Mouse (Mus musculus) cerebellum, adult 2 months (tissue): ENCODE data around the gene Apba2. TPM values are rescaled to one million over a fixed set of nuclear protein-coding genes. Genes with fewer than 3 reads are reported as not detected.
A peak's percentile ranks its signal among the peaks of the same experiment; 100 is the strongest.

Experiments used
- DNase-seq, 2 experiments: peaks; one replicate each; pipeline ENCODE4 v3.0.0; 2021
- H3K27ac ChIP-seq: fragments of 200-500 bp; 2 replicates; pipeline ENCODE4 v1.5.1; 2012; ENCODE audit warnings: low read length, control low read depth, inconsistent platforms; ENCODE audit not compliant: insufficient read depth
- H3K27me3 ChIP-seq: fragments of 200-500 bp; 2 replicates; pipeline ENCODE4 v1.6.1; 2012; ENCODE audit warnings: inconsistent platforms, mild to moderate bottlenecking, low read length, moderate library complexity; ENCODE audit not compliant: control insufficient read depth, insufficient read depth
- H3K4me1 ChIP-seq: fragments of 200-500 bp; 2 replicates; pipeline ENCODE4 v1.6.1; 2011; ENCODE audit warnings: low read length; ENCODE audit not compliant: control insufficient read depth, insufficient read depth
- H3K4me3 ChIP-seq: fragments of 200-500 bp; replicated peaks from 2 replicates; pipeline ENCODE3; 2011; ENCODE audit warnings: mild to moderate bottlenecking, low read depth, low read length, control low read depth; ENCODE audit not compliant: insufficient read depth
- CTCF ChIP-seq: fragments of 200-500 bp; IDR thresholded peaks from 2 replicates; pipeline ENCODE4 v1.5.1; 2011; ENCODE audit warnings: low read depth, mild to moderate bottlenecking, control low read depth, low read length, moderate library complexity, borderline replicate concordance; ENCODE audit not compliant: insufficient read depth
- POLR2A ChIP-seq: fragments of 200-500 bp; IDR thresholded peaks from 2 replicates; pipeline ENCODE4 v1.6.1; 2011; ENCODE audit warnings: low read length, control low read depth, borderline replicate concordance; ENCODE audit not compliant: insufficient read depth
- WGBS: fragments of 180-500 bp; shearing (Covaris S2); methylation state at CpG from one replicate; pipeline ENCODE4 v1.1.7; 2018; 5-methylcytosine and 5-hydroxymethylcytosine counted together
- polyA plus RNA-seq: library from polyadenylated mRNA; depleted of rRNA; stranded (reverse); fragments of >200 nt; gene quantifications from 2 replicates; pipeline ENCODE4 v1.2.3, GENCODE M21; 2012

Gene Apba2
- polyA plus RNA-seq, 1 experiment, result 167 TPM

- Histone ChIP-seq H3K27me3 (no peaks in the 10 kb centered on the region), H3K4me3 (no peak overlapping the region), H3K27ac (no peak overlapping the region), H3K4me1 (no peaks in the 10 kb centered on the region)
- no peak for TF ChIP-seq POLR2A
- no peak for TF ChIP-seq CTCF
- WGBS, result 29% methylated on average over 3 of the region's 3 CpGs
- DNase-seq, result no peak
These were observed 108.4 kb downstream of the Apba2 start for GRCm38 (mm10) chr7:64609866-64610265.

- H3K27me3 ChIP-seq, result no peaks in the 10 kb centered on the region
- no peak overlapping the region for H3K4me3 ChIP-seq
- no peak overlapping the region for H3K27ac ChIP-seq
- no peak for DNase-seq
- WGBS, result 84% methylated on average over 4 of the region's 4 CpGs
- TF ChIP-seq POLR2A, result no peak
- peak; percentile 43; the same call in 1 of the 2 replicates for TF ChIP-seq CTCF
- no peaks in the 10 kb centered on the region for H3K4me1 ChIP-seq
These were observed 109.4 kb downstream of the Apba2 start for GRCm38 (mm10) chr7:64610875-64611274.

GRCm38 (mm10) chr7:64619261-64619660 is 117.8 kb downstream of the Apba2 start:
- WGBS, result 91% methylated on average over 4 of the region's 4 CpGs
- DNase-seq, result no peak
- no peak overlapping the region for H3K4me3 ChIP-seq
- TF ChIP-seq POLR2A (no peak), CTCF (no peak)
- H3K27ac ChIP-seq, result no peak overlapping the region
- peaks cover 20% of the 10 kb centered on the region for H3K4me1 ChIP-seq
- H3K27me3 ChIP-seq, result no peaks in the 10 kb centered on the region

GRCm38 (mm10) chr7:64626494-64626893 is 125.0 kb downstream of the Apba2 start:
- H3K27ac ChIP-seq, result no peak overlapping the region
- peaks cover 44% of the 10 kb centered on the region for H3K4me1 ChIP-seq
- no peaks in the 10 kb centered on the region for H3K27me3 ChIP-seq
- DNase-seq, result no peak
- 72% methylated on average over 8 of the region's 8 CpGs for WGBS
- H3K4me3 ChIP-seq, result no peak overlapping the region
- TF ChIP-seq CTCF (no peak), POLR2A (no peak)

- Histone ChIP-seq H3K27ac (peak overlapping the region; percentile 44), H3K27me3 (no peaks in the 10 kb centered on the region), H3K4me3 (no peak overlapping the region), H3K4me1 (peaks cover 57% of the 10 kb centered on the region)
- WGBS, result 9% methylated on average over 8 of the region's 8 CpGs
- DNase-seq, result peak; percentile 71 to 85
- TF ChIP-seq CTCF (no peak), POLR2A (no peak)
These were observed 126.6 kb downstream of the Apba2 start for GRCm38 (mm10) chr7:64627972-64628655.

GRCm38 (mm10) chr7:64630697-64631096 is 129.2 kb downstream of the Apba2 start:
- TF ChIP-seq CTCF (no peak), POLR2A (no peak)
- DNase-seq, result no peak
- peak overlapping the region; percentile 89 for H3K27ac ChIP-seq
- no peak overlapping the region for H3K4me3 ChIP-seq
- no peaks in the 10 kb centered on the region for H3K27me3 ChIP-seq
- 69% methylated on average over 6 of the region's 6 CpGs for WGBS
- H3K4me1 ChIP-seq, result peaks cover 53% of the 10 kb centered on the region

GRCm38 (mm10) chr7:64631131-64631530 is 129.6 kb downstream of the Apba2 start:
- WGBS, result 17% methylated on average over 6 of the region's 6 CpGs
- 0 out of 2 replicates have a peak, but pooled peaks have one; percentile 8 for TF ChIP-seq POLR2A
- TF ChIP-seq CTCF, result no peak
- peak; percentile 80 to 88 for DNase-seq
- Histone ChIP-seq H3K4me1 (peaks cover 58% of the 10 kb centered on the region), H3K27me3 (no peaks in the 10 kb centered on the region), H3K4me3 (no peak overlapping the region), H3K27ac (peak overlapping the region; percentile 89)

- Histone ChIP-seq H3K4me3 (no peak overlapping the region), H3K27ac (peak overlapping the region; percentile 89), H3K4me1 (peaks cover 58% of the 10 kb centered on the region), H3K27me3 (no peaks in the 10 kb centered on the region)
- DNase-seq, result peak; percentile 39 to 49
- no peak for TF ChIP-seq CTCF
- TF ChIP-seq POLR2A, result no peak
- 43% methylated on average over 6 of the region's 6 CpGs for WGBS
These were observed 130.4 kb downstream of the Apba2 start for GRCm38 (mm10) chr7:64631781-64632351.
